Mouse (Mus musculus): ENCODE measurements around the gene Mrpl4. TPM values are rescaled to one million over a fixed set of nuclear protein-coding genes. Genes with fewer than 3 reads are reported as not detected.

Gene Mrpl4
- polyA plus RNA-seq, 1 experiment from 2014 or later, result 115 TPM

GRCm38 (mm10) chr9:20975431-20976215 lies 26.9 kb upstream of the Mrpl4 start:
- Histone ChIP-seq H3K4me1 (peaks cover 26% of the 10 kb centered on the region), H3K4me3 (peak overlapping the region; percentile 74), H3K27me3 (peaks cover 5% of the 10 kb centered on the region; the same call in 1 of the 2 replicates), H3K27ac (no peak overlapping the region), H3K4me2 (peak overlapping the region; percentile 97), H3K9ac (peak overlapping the region; percentile 75), H3K36me3 (ENCODE audit: poor library complexity, severe bottlenecking) (no peaks in the 10 kb centered on the region), H3K9me3 (replicated peaks) (no peaks in the 10 kb centered on the region)
- ATAC-seq, result peak; percentile 28
- WGBS, result under 1% methylated on average over 45 of the region's 45 CpGs

GRCm38 (mm10) chr9:20976216-20976960 lies 26.1 kb upstream of the Mrpl4 start, which contains the start of gene S1pr2:
S1pr2 (minus strand) TSS chr9:20976781.
- Histone ChIP-seq H3K27me3 (peaks cover 5% of the 10 kb centered on the region; the same call in 1 of the 2 replicates), H3K4me3 (peak within 1 kb of the TSS; percentile 74), H3K4me2 (peak within 1 kb of the TSS; percentile 97), H3K4me1 (peaks cover 26% of the 10 kb centered on the region), H3K9ac (peak within 1 kb of the TSS; percentile 75), H3K9me3 (replicated peaks) (no peaks in the 10 kb centered on the region), H3K36me3 (ENCODE audit: poor library complexity, severe bottlenecking) (no peaks in the 10 kb centered on the region), H3K27ac (0 out of 2 replicates have a peak within 1 kb of the TSS, but pooled peaks have one; percentile 37)
- under 1% methylated on average over 46 of the region's 47 CpGs for WGBS
- ATAC-seq, result peak; percentile 77

- H3K9ac ChIP-seq, result peak overlapping the region; percentile 75
- peak overlapping the region; percentile 74 for H3K4me3 ChIP-seq
- H3K9me3 ChIP-seq (replicated peaks), result no peaks in the 10 kb centered on the region
- WGBS, result 3% methylated on average over 4 of the region's 4 CpGs
- H3K27ac ChIP-seq, result no peak overlapping the region
- H3K4me2 ChIP-seq, result peak overlapping the region; percentile 97
- H3K36me3 ChIP-seq (ENCODE audit: poor library complexity, severe bottlenecking), result no peaks in the 10 kb centered on the region
- peaks cover 5% of the 10 kb centered on the region; the same call in 1 of the 2 replicates for H3K27me3 ChIP-seq
- no peak for ATAC-seq
- peaks cover 24% of the 10 kb centered on the region for H3K4me1 ChIP-seq
Observed at GRCm38 (mm10) chr9:20976961-20977689, 25.4 kb upstream of the Mrpl4 start.

GRCm38 (mm10) chr9:20978409-20979095 lies 24.0 kb upstream of the Mrpl4 start:
- no peak for ATAC-seq
- Histone ChIP-seq H3K27ac (no peak overlapping the region), H3K27me3 (peaks cover 5% of the 10 kb centered on the region; the same call in 1 of the 2 replicates), H3K4me3 (no peak overlapping the region), H3K9me3 (replicated peaks) (no peaks in the 10 kb centered on the region), H3K4me2 (no peak overlapping the region), H3K9ac (no peak overlapping the region), H3K4me1 (peaks cover 16% of the 10 kb centered on the region), H3K36me3 (ENCODE audit: poor library complexity, severe bottlenecking) (no peaks in the 10 kb centered on the region)
- 62% methylated on average over 10 of the region's 10 CpGs for WGBS

- H3K27ac ChIP-seq, result no peak overlapping the region
- no peaks in the 10 kb centered on the region for H3K36me3 ChIP-seq (ENCODE audit: poor library complexity, severe bottlenecking)
- 75% methylated on average over 5 of the region's 5 CpGs for WGBS
- peaks cover 5% of the 10 kb centered on the region; the same call in 1 of the 2 replicates for H3K27me3 ChIP-seq
- H3K4me1 ChIP-seq, result peaks cover 16% of the 10 kb centered on the region
- no peak overlapping the region for H3K4me3 ChIP-seq
- no peak overlapping the region for H3K4me2 ChIP-seq
- no peaks in the 10 kb centered on the region for H3K9me3 ChIP-seq (replicated peaks)
- no peak for ATAC-seq
- no peak overlapping the region for H3K9ac ChIP-seq
Observed at GRCm38 (mm10) chr9:20979181-20979580, 23.4 kb upstream of the Mrpl4 start.

- Histone ChIP-seq H3K36me3 (ENCODE audit: poor library complexity, severe bottlenecking) (no peaks in the 10 kb centered on the region), H3K4me3 (no peak overlapping the region), H3K27ac (no peak overlapping the region), H3K4me2 (no peak overlapping the region), H3K27me3 (peaks cover 1% of the 10 kb centered on the region; the same call in 1 of the 2 replicates), H3K9ac (no peak overlapping the region), H3K4me1 (peaks cover 12% of the 10 kb centered on the region), H3K9me3 (replicated peaks) (no peaks in the 10 kb centered on the region)
- no peak for ATAC-seq
- 89% methylated on average over 7 of the region's 7 CpGs for WGBS
Observed at GRCm38 (mm10) chr9:20979769-20980168, 22.8 kb upstream of the Mrpl4 start.

GRCm38 (mm10) chr9:20982171-20982570 lies 20.4 kb upstream of the Mrpl4 start:
- Histone ChIP-seq H3K4me3 (no peak overlapping the region), H3K36me3 (ENCODE audit: poor library complexity, severe bottlenecking) (no peaks in the 10 kb centered on the region), H3K4me2 (no peak overlapping the region), H3K4me1 (no peaks in the 10 kb centered on the region), H3K9ac (no peak overlapping the region), H3K27ac (no peak overlapping the region), H3K27me3 (peaks cover 4% of the 10 kb centered on the region; the same call in 1 of the 2 replicates), H3K9me3 (replicated peaks) (no peaks in the 10 kb centered on the region)
- ATAC-seq, result no peak
- WGBS, result 68% methylated on average over 3 of the region's 3 CpGs

- no peaks in the 10 kb centered on the region for H3K4me1 ChIP-seq
- H3K4me3 ChIP-seq, result no peak overlapping the region
- no peak overlapping the region for H3K27ac ChIP-seq
- no peak overlapping the region for H3K9ac ChIP-seq
- no peak overlapping the region for H3K4me2 ChIP-seq
- no peaks in the 10 kb centered on the region for H3K36me3 ChIP-seq (ENCODE audit: poor library complexity, severe bottlenecking)
- no peaks in the 10 kb centered on the region for H3K9me3 ChIP-seq (replicated peaks)
- no peak for ATAC-seq
- 79% methylated on average over 5 of the region's 5 CpGs for WGBS
- peaks cover 6% of the 10 kb centered on the region for H3K27me3 ChIP-seq
Observed at GRCm38 (mm10) chr9:20983169-20983568, 19.4 kb upstream of the Mrpl4 start.

GRCm38 (mm10) chr9:20986952-20987686 lies 15.4 kb upstream of the Mrpl4 start:
- no peak overlapping the region for H3K4me3 ChIP-seq
- WGBS, result 68% methylated on average over 15 of the region's 15 CpGs
- peaks cover 8% of the 10 kb centered on the region for H3K27me3 ChIP-seq
- H3K9me3 ChIP-seq (replicated peaks), result no peaks in the 10 kb centered on the region
- ATAC-seq, result no peak
- no peak overlapping the region for H3K27ac ChIP-seq
- no peak overlapping the region for H3K4me2 ChIP-seq
- no peaks in the 10 kb centered on the region for H3K36me3 ChIP-seq (ENCODE audit: poor library complexity, severe bottlenecking)
- H3K9ac ChIP-seq, result no peak overlapping the region
- H3K4me1 ChIP-seq, result no peaks in the 10 kb centered on the region

- H3K4me2 ChIP-seq, result no peak overlapping the region
- no peak for ATAC-seq
- no peaks in the 10 kb centered on the region for H3K36me3 ChIP-seq (ENCODE audit: poor library complexity, severe bottlenecking)
- 24% methylated on average over 7 of the region's 7 CpGs for WGBS
- peaks cover 8% of the 10 kb centered on the region for H3K27me3 ChIP-seq
- no peaks in the 10 kb centered on the region for H3K9me3 ChIP-seq (replicated peaks)
- H3K9ac ChIP-seq, result no peak overlapping the region
- H3K4me3 ChIP-seq, result no peak overlapping the region
- H3K27ac ChIP-seq, result no peak overlapping the region
- H3K4me1 ChIP-seq, result no peaks in the 10 kb centered on the region
Observed at GRCm38 (mm10) chr9:20987953-20988352, 14.6 kb upstream of the Mrpl4 start.

GRCm38 (mm10) chr9:20990861-20991260 lies 11.7 kb upstream of the Mrpl4 start:
- Histone ChIP-seq H3K4me3 (no peak overlapping the region), H3K27me3 (peaks cover 5% of the 10 kb centered on the region; the same call in 1 of the 2 replicates), H3K27ac (no peak overlapping the region), H3K4me1 (no peaks in the 10 kb centered on the region), H3K4me2 (peak overlapping the region; percentile 23), H3K9me3 (replicated peaks) (no peaks in the 10 kb centered on the region), H3K9ac (no peak overlapping the region), H3K36me3 (ENCODE audit: poor library complexity, severe bottlenecking) (no peaks in the 10 kb centered on the region)
- ATAC-seq, result no peak
- 2% methylated on average over 10 of the region's 10 CpGs for WGBS
